Mouse (Mus musculus): ENCODE measurements around the gene Flcn. TPM values are rescaled to one million over a fixed set of nuclear protein-coding genes. Genes with fewer than 3 reads are reported as not detected.

Flcn gene
- 36.8 and 38.1 TPM in 2 replicates for polyA plus RNA-seq (2015; fragmentation: Nextera tagmentation; extraction: Ambion mirVana)

DNA sequence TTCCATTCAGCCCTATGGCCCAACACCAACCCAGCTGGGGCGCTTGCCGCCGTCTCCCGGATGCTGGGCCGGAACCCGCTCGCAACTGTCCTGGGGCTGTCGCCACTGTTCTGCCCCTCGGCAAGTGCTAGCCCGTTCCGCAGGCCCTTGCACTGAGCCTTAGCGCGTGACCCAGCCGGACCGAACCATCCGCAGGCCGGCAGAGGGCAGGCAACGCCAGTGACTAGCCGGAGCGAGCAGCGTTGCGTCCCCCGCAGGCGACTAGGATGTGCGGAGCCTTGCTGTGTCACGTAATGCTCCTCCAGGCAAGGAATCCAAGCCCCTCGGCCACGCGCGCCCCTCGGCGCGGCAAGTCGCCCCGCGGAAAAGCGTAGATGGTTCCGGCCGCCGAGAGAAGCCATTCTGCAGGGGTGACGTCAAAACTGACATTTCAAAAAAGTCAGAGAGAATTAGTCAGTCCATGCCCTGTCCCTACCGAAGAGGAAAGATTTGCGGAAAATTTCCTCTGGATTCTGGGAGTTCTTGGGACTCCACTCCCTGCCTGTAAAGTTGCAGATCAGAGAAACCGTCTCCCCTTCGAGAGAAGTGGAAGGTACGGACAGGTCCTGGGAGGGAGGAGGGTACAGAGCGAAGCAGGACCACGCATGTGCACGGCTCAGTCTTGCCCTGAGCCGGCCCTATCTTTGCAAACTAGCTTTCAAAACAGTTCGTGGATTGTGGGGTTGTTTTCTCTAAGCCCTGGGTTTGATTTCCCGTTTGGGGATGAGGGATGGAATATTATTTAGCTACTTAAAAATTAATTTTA, at the start of gene Flcn:
Gene Flcn (minus strand): TSS at position 347 of the 805 bp plus-strand sequence.
- H3K4me3 ChIP-seq (ENCODE audit: low read depth, low read length), result peak within 1 kb of the TSS; percentile 76
- peak; percentile 89 for ATAC-seq
- H3K9me3 ChIP-seq (ENCODE audit: control insufficient read depth), result no peaks in the 10 kb centered on the region
- 0 out of 2 replicates have a peak, but pooled peaks cover 6% of the 10 kb centered on the region for H3K4me1 ChIP-seq (replicated peaks; ENCODE audit: control insufficient read depth, insufficient read depth, low read length)
- peaks cover 30% of the 10 kb centered on the region for H3K36me3 ChIP-seq (ENCODE audit: control insufficient read depth, insufficient read depth)
- H3K27me3 ChIP-seq (replicated peaks; ENCODE audit: control insufficient read depth, insufficient read depth, low read length), result no peaks in the 10 kb centered on the region
- peak within 1 kb of the TSS; percentile 93 for H3K27ac ChIP-seq (ENCODE audit: low read depth, low read length)
- H3K4me2 ChIP-seq (replicated peaks; ENCODE audit: low read depth), result peak within 1 kb of the TSS; percentile 80
- under 1% methylated on average over 52 of the region's 52 CpGs for WGBS
- TF ChIP-seq CTCF (IDR thresholded peaks at IDR 0.05; ENCODE audit: low read depth), result peak; percentile 67
- H3K9ac ChIP-seq (ENCODE audit: low read depth, low read length), result peak within 1 kb of the TSS; percentile 94

DNA sequence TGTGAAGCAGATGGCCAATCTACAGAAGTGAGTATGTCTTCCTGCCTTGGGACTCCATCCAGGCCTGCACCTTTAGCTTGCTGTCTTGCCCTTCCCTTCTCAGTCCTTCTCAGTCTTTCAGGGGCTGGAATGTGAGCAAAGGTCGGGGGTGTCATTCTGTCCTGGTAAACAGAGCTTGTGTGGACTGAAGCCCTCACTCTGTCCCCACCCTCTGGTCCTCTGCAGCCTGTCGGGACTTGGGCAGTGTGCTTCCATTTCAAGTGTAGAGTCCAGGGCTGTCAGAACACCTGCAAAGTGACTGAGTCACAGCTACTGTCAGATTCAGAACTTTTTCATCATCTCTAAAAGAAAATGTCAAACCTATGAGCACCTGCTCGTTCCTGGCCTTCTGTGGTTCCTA, 43.0 kb upstream of the Flcn start:
- no peak overlapping the region for H3K4me3 ChIP-seq (ENCODE audit: low read depth, low read length)
- H3K4me2 ChIP-seq (replicated peaks; ENCODE audit: low read depth), result no peak overlapping the region
- no peak overlapping the region for H3K27ac ChIP-seq (ENCODE audit: low read depth, low read length)
- WGBS, result 39% methylated on average over 3 of the region's 3 CpGs
- no peak for TF ChIP-seq CTCF (IDR thresholded peaks at IDR 0.05; ENCODE audit: low read depth)
- H3K4me1 ChIP-seq (replicated peaks; ENCODE audit: control insufficient read depth, insufficient read depth, low read length), result no peaks in the 10 kb centered on the region
- ATAC-seq, result no peak
- H3K9me3 ChIP-seq (ENCODE audit: control insufficient read depth), result no peaks in the 10 kb centered on the region
- no peaks in the 10 kb centered on the region for H3K27me3 ChIP-seq (replicated peaks; ENCODE audit: control insufficient read depth, insufficient read depth, low read length)
- H3K9ac ChIP-seq (ENCODE audit: low read depth, low read length), result no peak overlapping the region
- no peaks in the 10 kb centered on the region for H3K36me3 ChIP-seq (ENCODE audit: control insufficient read depth, insufficient read depth)

DNA sequence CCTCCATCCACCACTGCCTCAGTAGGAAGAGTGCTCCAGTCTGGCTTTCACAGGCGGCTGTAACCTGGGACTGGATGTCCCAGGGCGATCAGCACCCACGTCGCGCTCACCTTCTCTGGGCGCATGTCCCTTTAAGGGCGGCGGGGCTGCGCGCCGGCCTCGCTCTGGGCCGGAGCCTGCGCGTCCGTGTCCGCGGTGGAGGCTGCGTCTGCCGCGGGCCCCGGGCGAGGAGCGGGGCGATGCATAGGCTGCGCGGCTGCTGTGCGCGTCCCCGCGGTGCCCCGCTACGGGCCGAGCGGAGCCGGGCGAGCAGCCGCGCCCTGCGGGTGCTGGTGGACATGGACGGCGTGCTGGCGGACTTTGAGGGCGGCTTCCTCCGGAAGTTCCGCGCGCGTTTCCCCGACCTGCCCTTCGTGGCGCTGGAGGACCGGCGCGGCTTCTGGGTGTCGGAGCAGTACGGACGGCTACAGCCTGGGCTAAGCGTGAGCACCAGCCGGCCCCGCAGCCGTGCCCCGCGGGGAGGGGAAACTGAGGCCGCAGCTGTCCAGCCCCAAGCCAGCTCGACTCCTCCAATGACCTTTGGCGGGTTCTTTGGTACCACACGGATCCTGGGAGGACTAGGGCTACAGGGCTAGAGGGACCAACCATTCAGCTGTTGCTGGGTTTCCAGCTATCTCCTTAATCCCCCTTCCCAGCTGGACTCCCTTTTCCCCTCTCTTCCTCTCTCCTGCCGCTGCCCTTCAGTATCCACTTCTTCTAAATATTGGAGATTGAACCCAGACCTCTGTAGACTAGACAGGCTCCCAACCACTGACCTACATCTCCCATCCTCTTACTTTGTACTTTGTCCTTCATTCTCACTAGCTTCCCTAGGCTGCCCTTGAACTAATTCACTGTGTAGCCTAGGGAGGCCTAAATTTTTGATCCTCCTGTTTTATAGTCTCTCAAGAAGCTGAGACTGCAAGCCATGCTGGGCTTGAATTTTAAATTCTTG, 38.4 kb upstream of the Flcn start:
- no peaks in the 10 kb centered on the region for H3K36me3 ChIP-seq (ENCODE audit: control insufficient read depth, insufficient read depth)
- H3K4me1 ChIP-seq (replicated peaks; ENCODE audit: control insufficient read depth, insufficient read depth, low read length), result no peaks in the 10 kb centered on the region
- no peaks in the 10 kb centered on the region for H3K9me3 ChIP-seq (ENCODE audit: control insufficient read depth)
- peak overlapping the region; percentile 86 for H3K4me3 ChIP-seq (ENCODE audit: low read depth, low read length)
- WGBS, result under 1% methylated on average over 69 of the region's 69 CpGs
- peak; percentile 54 for TF ChIP-seq CTCF (IDR thresholded peaks at IDR 0.05; ENCODE audit: low read depth)
- peak overlapping the region; percentile 83 for H3K9ac ChIP-seq (ENCODE audit: low read depth, low read length)
- ATAC-seq, result peak; percentile 75
- peak overlapping the region; percentile 88 for H3K27ac ChIP-seq (ENCODE audit: low read depth, low read length)
- peak overlapping the region; percentile 86 for H3K4me2 ChIP-seq (replicated peaks; ENCODE audit: low read depth)
- no peaks in the 10 kb centered on the region for H3K27me3 ChIP-seq (replicated peaks; ENCODE audit: control insufficient read depth, insufficient read depth, low read length)

DNA sequence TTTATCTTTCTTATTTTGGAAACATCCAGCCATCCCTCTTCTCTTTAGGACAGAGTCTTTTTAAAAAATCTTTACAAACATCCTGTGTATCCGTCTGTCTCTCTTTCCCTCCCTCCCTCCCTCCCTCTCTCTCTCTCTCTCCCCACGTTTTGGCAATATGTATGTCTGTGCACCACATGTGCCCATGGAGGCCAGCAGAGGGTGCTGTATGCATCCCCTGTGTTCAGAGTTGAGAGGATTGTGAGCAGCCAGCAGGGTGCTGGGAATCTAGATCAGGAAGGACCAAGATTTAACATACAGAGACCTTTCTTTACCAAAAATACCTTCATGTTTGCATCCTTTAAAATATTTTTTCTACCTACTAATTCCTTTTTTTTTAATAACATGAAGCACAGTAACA, 37.3 kb upstream of the Flcn start:
- ATAC-seq, result no peak
- Histone ChIP-seq H3K4me3 (ENCODE audit: low read depth, low read length) (peak overlapping the region; percentile 86; the same call in 1 of the 2 replicates), H3K36me3 (ENCODE audit: control insufficient read depth, insufficient read depth) (no peaks in the 10 kb centered on the region), H3K9ac (ENCODE audit: low read depth, low read length) (no peak overlapping the region), H3K4me1 (replicated peaks; ENCODE audit: control insufficient read depth, insufficient read depth, low read length) (no peaks in the 10 kb centered on the region), H3K4me2 (replicated peaks; ENCODE audit: low read depth) (no peak overlapping the region; the same call in 1 of the 2 replicates), H3K27me3 (replicated peaks; ENCODE audit: control insufficient read depth, insufficient read depth, low read length) (no peaks in the 10 kb centered on the region), H3K9me3 (ENCODE audit: control insufficient read depth) (no peaks in the 10 kb centered on the region), H3K27ac (ENCODE audit: low read depth, low read length) (no peak overlapping the region)
- WGBS, result 21% methylated on average over 2 of the region's 2 CpGs
- TF ChIP-seq CTCF (IDR thresholded peaks at IDR 0.05; ENCODE audit: low read depth), result peak; percentile 75

DNA sequence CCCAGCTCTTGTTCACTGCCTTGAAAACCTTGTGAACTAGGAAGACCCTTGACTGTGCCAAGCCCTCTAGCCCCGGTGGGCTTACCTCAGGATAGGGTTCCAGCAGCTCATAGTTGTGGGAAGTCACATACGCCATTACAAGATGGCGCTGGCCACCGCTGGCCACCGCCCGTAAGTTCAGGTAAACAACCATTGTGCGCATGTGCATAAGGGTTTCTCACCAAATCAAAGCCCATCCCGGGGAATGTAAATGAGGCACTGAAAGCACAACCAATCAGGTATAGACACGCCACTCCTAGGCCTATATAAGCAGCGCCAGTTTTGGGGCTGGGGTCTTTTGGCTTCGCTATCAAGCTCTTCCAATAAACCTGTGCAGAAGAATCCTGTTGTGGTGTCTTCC, 36.5 kb upstream of the Flcn start:
- Histone ChIP-seq H3K4me1 (replicated peaks; ENCODE audit: control insufficient read depth, insufficient read depth, low read length) (no peaks in the 10 kb centered on the region), H3K27me3 (replicated peaks; ENCODE audit: control insufficient read depth, insufficient read depth, low read length) (no peaks in the 10 kb centered on the region), H3K4me3 (ENCODE audit: low read depth, low read length) (no peak overlapping the region), H3K9me3 (ENCODE audit: control insufficient read depth) (no peaks in the 10 kb centered on the region), H3K27ac (ENCODE audit: low read depth, low read length) (no peak overlapping the region), H3K4me2 (replicated peaks; ENCODE audit: low read depth) (no peak overlapping the region), H3K36me3 (ENCODE audit: control insufficient read depth, insufficient read depth) (no peaks in the 10 kb centered on the region), H3K9ac (ENCODE audit: low read depth, low read length) (no peak overlapping the region)
- no peak for ATAC-seq
- 96% methylated on average over 11 of the region's 11 CpGs for WGBS
- TF ChIP-seq CTCF (IDR thresholded peaks at IDR 0.05; ENCODE audit: low read depth), result no peak
